Mouse (Mus musculus) liver, embryonic 11.5 days (tissue): Measurements from ENCODE around the gene Scrn3. TPM values are rescaled to one million over a fixed set of nuclear protein-coding genes. Genes with fewer than 3 reads are reported as not detected.
A peak's percentile ranks its signal among the peaks of the same experiment; 100 is the strongest.

Source experiments
- ATAC-seq: fragments of 200-750 bp; cut with Nextera tagmentation; replicated peaks from 2 replicates; pipeline ENCODE4 v1.8.0; 2017; ENCODE audit warnings: moderate number of reproducible peaks, mild to moderate bottlenecking, moderate TSS enrichment, moderate library complexity; ENCODE audit not compliant: low FRiP score
- DNase-seq: peaks from one replicate; pipeline ENCODE4 v3.0.0-alpha.2; 2017; ENCODE audit warnings: low spot score
- H3K27ac ChIP-seq: fragments of 300-500 bp; sonication (generic); 2 replicates; pipeline ENCODE4 v1.5.1; 2014; ENCODE audit warnings: mild to moderate bottlenecking, low read depth, low read length, control low read depth
- H3K27me3 ChIP-seq: fragments of 300-500 bp; sonication (generic); replicated peaks from 2 replicates; pipeline ENCODE4 v1.6.1; 2014; ENCODE audit warnings: low read length, mixed read lengths; ENCODE audit not compliant: control insufficient read depth, insufficient read depth
- H3K36me3 ChIP-seq: fragments of 300-500 bp; sonication (generic); 2 replicates; pipeline ENCODE4 v1.6.1; 2014; ENCODE audit warnings: mild to moderate bottlenecking, low read length, moderate library complexity, mixed read lengths; ENCODE audit not compliant: control insufficient read depth, insufficient read depth
- H3K4me1 ChIP-seq: fragments of 300-500 bp; sonication (generic); replicated peaks from 2 replicates; pipeline ENCODE4 v1.6.1; 2014; ENCODE audit warnings: low read length, mixed read lengths; ENCODE audit not compliant: control insufficient read depth, insufficient read depth
- H3K4me2 ChIP-seq: fragments of 300-500 bp; sonication (generic); 2 replicates; pipeline ENCODE4 v1.6.1; 2014; ENCODE audit warnings: mild to moderate bottlenecking, control low read depth, moderate library complexity
- H3K4me3 ChIP-seq: fragments of 300-500 bp; sonication (generic); 2 replicates; pipeline ENCODE4 v1.5.1; 2014; ENCODE audit warnings: low read depth, low read length, control low read depth
- H3K9ac ChIP-seq: fragments of 300-500 bp; sonication (generic); 2 replicates; pipeline ENCODE4 v1.6.1; 2014; ENCODE audit warnings: low read depth, low read length, control low read depth
- H3K9me3 ChIP-seq: fragments of 300-500 bp; sonication (generic); 2 replicates; pipeline ENCODE4 v1.6.1; 2016; ENCODE audit warnings: low read length, inconsistent platforms, mixed read lengths; ENCODE audit not compliant: control insufficient read depth
- WGBS: fragments of 180-500 bp; shearing (Covaris S2); extraction: QIAGEN DNeasy Blood & Tissue Kit; methylation state at CpG from one replicate; pipeline ENCODE4 v1.1.7; 2014; 5-methylcytosine and 5-hydroxymethylcytosine counted together
- polyA plus RNA-seq: library from polyadenylated mRNA; unstranded; fragments of >200 nt; fragmentation: Nextera tagmentation; extraction: Ambion mirVana; gene quantifications from 2 replicates; pipeline ENCODE4 v1.2.1, GENCODE M21; 2014

Gene Scrn3
- polyA plus RNA-seq, 1 experiment from 2014 or later, result 27.6 TPM

GRCm38 (mm10) chr2:73371530-73372335 lies 59.3 kb downstream of the Scrn3 start:
- H3K27ac ChIP-seq, result no peak overlapping the region
- 77% methylated on average over 9 of the region's 9 CpGs for WGBS
- no peak overlapping the region for H3K4me3 ChIP-seq
- H3K9ac ChIP-seq, result no peak overlapping the region
- DNase-seq (peak; percentile 28), ATAC-seq (no peak)
- H3K4me1 ChIP-seq, result no peaks in the 10 kb centered on the region
- no peaks in the 10 kb centered on the region for H3K9me3 ChIP-seq
- H3K4me2 ChIP-seq, result no peak overlapping the region
- H3K27me3 ChIP-seq, result no peaks in the 10 kb centered on the region
- H3K36me3 ChIP-seq, result 0 out of 2 replicates have a peak, but pooled peaks cover 2% of the 10 kb centered on the region

- Histone ChIP-seq H3K4me1 (no peaks in the 10 kb centered on the region), H3K9ac (no peak overlapping the region), H3K27ac (no peak overlapping the region), H3K27me3 (no peaks in the 10 kb centered on the region), H3K4me2 (no peak overlapping the region), H3K4me3 (no peak overlapping the region), H3K36me3 (no peaks in the 10 kb centered on the region), H3K9me3 (no peaks in the 10 kb centered on the region)
- WGBS, result 91% methylated on average over 5 of the region's 5 CpGs
- ATAC-seq, result no peak
- DNase-seq, result no peak
Observed at GRCm38 (mm10) chr2:73378326-73378725, 65.9 kb downstream of the Scrn3 start.

GRCm38 (mm10) chr2:73379656-73380055 lies 67.3 kb downstream of the Scrn3 start:
- H3K4me1 ChIP-seq, result no peaks in the 10 kb centered on the region
- WGBS, result 81% methylated on average over 5 of the region's 5 CpGs
- DNase-seq (peak; percentile 24), ATAC-seq (no peak)
- H3K9ac ChIP-seq, result no peak overlapping the region
- no peaks in the 10 kb centered on the region for H3K27me3 ChIP-seq
- no peak overlapping the region for H3K27ac ChIP-seq
- no peaks in the 10 kb centered on the region for H3K9me3 ChIP-seq
- no peak overlapping the region for H3K4me3 ChIP-seq
- no peak overlapping the region for H3K4me2 ChIP-seq
- no peaks in the 10 kb centered on the region for H3K36me3 ChIP-seq

GRCm38 (mm10) chr2:73380298-73380975 lies 68.0 kb downstream of the Scrn3 start:
- DNase-seq, result peak; percentile 23
- no peaks in the 10 kb centered on the region for H3K4me1 ChIP-seq
- no peaks in the 10 kb centered on the region for H3K27me3 ChIP-seq
- no peak for ATAC-seq
- no peak overlapping the region for H3K4me3 ChIP-seq
- 68% methylated on average over 9 of the region's 9 CpGs for WGBS
- H3K36me3 ChIP-seq, result no peaks in the 10 kb centered on the region
- H3K4me2 ChIP-seq, result no peak overlapping the region
- no peaks in the 10 kb centered on the region for H3K9me3 ChIP-seq
- no peak overlapping the region for H3K27ac ChIP-seq
- no peak overlapping the region for H3K9ac ChIP-seq

- ATAC-seq, result no peak
- H3K4me2 ChIP-seq, result peak overlapping the region; percentile 100
- H3K36me3 ChIP-seq, result no peaks in the 10 kb centered on the region
- no peak overlapping the region for H3K27ac ChIP-seq
- no peak overlapping the region; the same call in 1 of the 2 replicates for H3K9ac ChIP-seq
- DNase-seq, result no peak
- no peaks in the 10 kb centered on the region for H3K27me3 ChIP-seq
- H3K9me3 ChIP-seq, result no peaks in the 10 kb centered on the region
- no peaks in the 10 kb centered on the region for H3K4me1 ChIP-seq
- WGBS, result 77% methylated on average over 4 of the region's 4 CpGs
- peak overlapping the region; percentile 70; the same call in 1 of the 2 replicates for H3K4me3 ChIP-seq
Observed at GRCm38 (mm10) chr2:73385172-73385571, 72.8 kb downstream of the Scrn3 start.

- 2% methylated on average over 29 of the region's 29 CpGs for WGBS
- Histone ChIP-seq H3K36me3 (no peaks in the 10 kb centered on the region), H3K9me3 (no peaks in the 10 kb centered on the region), H3K9ac (peak overlapping the region; percentile 81), H3K4me2 (peak overlapping the region; percentile 100), H3K4me1 (no peaks in the 10 kb centered on the region), H3K4me3 (peak overlapping the region; percentile 70), H3K27ac (peak overlapping the region; percentile 36; the same call in 1 of the 2 replicates), H3K27me3 (no peaks in the 10 kb centered on the region)
- DNase-seq (peak; percentile 61), ATAC-seq (peak; percentile 1)
Observed at GRCm38 (mm10) chr2:73385641-73386355, 73.4 kb downstream of the Scrn3 start.

GRCm38 (mm10) chr2:73386356-73387046 lies 74.1 kb downstream of the Scrn3 start, which contains the start of gene Gpr155:
Gene Gpr155 (minus strand): TSS chr2:73386572.
- peak within 1 kb of the TSS; percentile 51; the same call in 1 of the 2 replicates for H3K27ac ChIP-seq
- H3K9ac ChIP-seq, result peak within 1 kb of the TSS; percentile 81
- WGBS, result under 1% methylated on average over 44 of the region's 44 CpGs
- DNase-seq (peak; percentile 100), ATAC-seq (peak; percentile 98)
- no peaks in the 10 kb centered on the region for H3K9me3 ChIP-seq
- no peaks in the 10 kb centered on the region for H3K4me1 ChIP-seq
- H3K4me2 ChIP-seq, result peak within 1 kb of the TSS; percentile 100
- no peaks in the 10 kb centered on the region for H3K27me3 ChIP-seq
- H3K4me3 ChIP-seq, result peak within 1 kb of the TSS; percentile 70
- no peaks in the 10 kb centered on the region for H3K36me3 ChIP-seq
